Mouse (Mus musculus): Measurements from ENCODE around the gene Mrpl44. TPM values are rescaled to one million over a fixed set of nuclear protein-coding genes. Genes with fewer than 3 reads are reported as not detected.

Mrpl44 gene
- total and polyA plus RNA-seq, 3 experiments = 29.4 to 66.6 (median 61.5) TPM

DNA sequence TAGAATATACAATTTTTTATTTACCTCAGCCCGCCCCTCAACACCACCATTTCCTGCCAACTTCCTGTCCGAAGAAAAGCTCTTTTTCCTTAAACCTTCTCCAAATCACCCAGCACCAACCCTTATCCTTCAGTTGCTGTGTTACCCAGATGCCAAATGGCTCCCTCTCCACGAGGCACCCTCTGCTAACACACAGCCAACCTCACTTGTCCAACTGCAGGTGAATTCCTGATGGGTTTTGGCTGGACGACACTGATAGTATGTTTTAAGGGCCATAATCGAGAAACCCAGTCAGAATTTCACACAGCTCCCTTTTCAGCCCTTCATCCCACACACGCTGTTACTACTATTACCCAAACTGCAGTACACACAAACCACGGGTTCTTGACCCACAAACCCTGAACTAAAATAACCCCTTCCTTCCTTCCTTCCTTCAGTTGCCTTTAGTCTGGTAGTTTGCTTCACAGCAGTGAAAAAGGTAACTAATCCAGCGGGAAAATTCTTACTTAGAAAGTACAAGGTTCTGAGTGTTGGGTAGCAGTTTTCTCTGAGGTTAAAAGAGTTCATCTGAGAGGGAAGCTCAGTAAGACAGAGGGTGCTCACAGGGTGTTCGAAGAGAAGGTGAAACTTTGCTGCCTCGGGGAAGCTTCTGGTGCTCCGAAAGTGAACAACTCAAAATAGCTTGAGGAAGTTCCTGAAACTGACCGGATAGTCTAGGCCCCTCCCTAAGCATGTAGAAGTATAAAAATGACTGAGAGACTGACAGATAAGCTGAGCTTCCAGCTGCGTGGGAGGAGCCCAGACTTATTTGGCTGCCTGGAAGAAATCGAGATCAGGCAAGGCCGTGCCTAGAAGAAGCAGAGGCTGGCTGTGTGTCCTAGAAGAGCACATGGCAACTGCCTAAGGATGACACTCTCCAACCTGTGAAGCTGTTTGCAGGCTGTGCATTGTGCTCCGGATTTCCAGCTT, 13.3 kb upstream of the Mrpl44 start:
- DNase-seq = no peak
- no peaks in the 10 kb centered on the region for H3K36me3 ChIP-seq (ENCODE audit: control insufficient read depth, insufficient read depth, low read length)
- 36% methylated on average over 16 of the region's 16 CpGs for WGBS
- TF ChIP-seq EP300 (IDR thresholded peaks at IDR 0.05; ENCODE audit: insufficient read depth, low read depth, low read length) = no peak
- no peak for TF ChIP-seq POLR2A (IDR thresholded peaks at IDR 0.05; ENCODE audit: insufficient read depth, low read depth, low read length)
- no peak for TF ChIP-seq CTCF (IDR thresholded peaks at IDR 0.05)
- H3K27ac ChIP-seq = no peak overlapping the region
- peaks cover 6% of the 10 kb centered on the region for H3K79me2 ChIP-seq (replicated peaks; ENCODE audit: control insufficient read depth, insufficient read depth, low read length)
- no peak overlapping the region for H3K9ac ChIP-seq (ENCODE audit: low read depth, low read length)
- peaks cover 3% of the 10 kb centered on the region for H3K4me1 ChIP-seq (ENCODE audit: control insufficient read depth, insufficient read depth, low read length)
- no peaks in the 10 kb centered on the region for H3K27me3 ChIP-seq (ENCODE audit: control insufficient read depth, insufficient read depth, low read length)
- H3K4me3 ChIP-seq = peak overlapping the region; percentile 97; the same call in 1 of the 2 replicates
- intact Hi-C loops (cut with DNase I) = loop anchor here (2.0 kb wide), 1 partner anchor 14 kb away; the partner anchor contains the start of genes Mrpl44 and Wdfy1

DNA sequence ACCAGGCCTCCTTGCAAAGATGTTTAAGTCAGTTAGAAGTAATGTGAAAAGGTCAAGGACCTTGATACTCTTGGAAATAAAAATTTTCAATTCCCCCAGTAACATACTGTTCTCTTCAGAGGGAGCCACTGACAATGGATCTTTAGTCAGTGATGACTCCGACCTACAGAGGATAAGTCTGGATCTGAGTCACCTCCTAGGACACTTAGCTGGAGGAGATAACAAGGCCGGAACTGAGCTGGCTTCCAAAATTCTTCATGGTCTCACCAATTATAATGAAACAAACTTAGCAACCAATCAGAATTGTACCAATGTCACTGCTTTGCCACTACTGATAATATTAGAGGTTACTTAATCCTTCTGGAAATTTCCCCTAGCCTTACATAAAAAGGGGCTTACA, 11.8 kb upstream of the Mrpl44 start:
- H3K4me1 ChIP-seq (ENCODE audit: control insufficient read depth, insufficient read depth, low read length) = peaks cover 1% of the 10 kb centered on the region
- H3K27ac ChIP-seq = no peak overlapping the region
- no peak for DNase-seq
- H3K36me3 ChIP-seq (ENCODE audit: control insufficient read depth, insufficient read depth, low read length) = no peaks in the 10 kb centered on the region
- H3K27me3 ChIP-seq (ENCODE audit: control insufficient read depth, insufficient read depth, low read length) = no peaks in the 10 kb centered on the region
- H3K4me3 ChIP-seq = no peak overlapping the region
- peaks cover 6% of the 10 kb centered on the region for H3K79me2 ChIP-seq (replicated peaks; ENCODE audit: control insufficient read depth, insufficient read depth, low read length)
- TF ChIP-seq CTCF (IDR thresholded peaks at IDR 0.05) = no peak
- no peak for TF ChIP-seq POLR2A (IDR thresholded peaks at IDR 0.05; ENCODE audit: insufficient read depth, low read depth, low read length)
- TF ChIP-seq EP300 (IDR thresholded peaks at IDR 0.05; ENCODE audit: insufficient read depth, low read depth, low read length) = no peak
- H3K9ac ChIP-seq (ENCODE audit: low read depth, low read length) = no peak overlapping the region
- intact Hi-C loops (cut with DNase I) = no loop called here
- 54% methylated on average over 2 of the region's 2 CpGs for WGBS

DNA sequence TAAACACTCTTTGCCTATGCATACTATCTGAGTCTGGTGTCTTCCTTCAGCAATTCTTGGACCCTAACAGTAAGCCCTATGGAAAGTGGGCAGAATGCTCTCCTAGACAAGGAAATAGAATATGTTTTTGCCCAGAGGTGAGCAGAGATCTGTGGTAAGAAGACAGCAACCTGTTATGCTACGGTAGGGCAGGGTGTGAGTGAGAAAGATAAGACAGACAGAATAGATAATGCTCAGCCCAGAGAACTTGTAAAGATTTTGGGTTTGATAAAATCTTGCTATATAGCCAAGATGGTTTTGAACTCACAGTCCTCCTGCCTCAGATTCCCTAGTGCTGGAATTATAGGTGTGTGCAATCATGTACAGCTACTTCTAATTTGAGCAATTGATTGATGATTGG, 11.3 kb upstream of the Mrpl44 start:
- no peak for DNase-seq
- Histone ChIP-seq H3K36me3 (ENCODE audit: control insufficient read depth, insufficient read depth, low read length) (no peaks in the 10 kb centered on the region), H3K27me3 (ENCODE audit: control insufficient read depth, insufficient read depth, low read length) (no peaks in the 10 kb centered on the region), H3K27ac (no peak overlapping the region), H3K4me3 (no peak overlapping the region), H3K4me1 (ENCODE audit: control insufficient read depth, insufficient read depth, low read length) (peaks cover 1% of the 10 kb centered on the region), H3K79me2 (replicated peaks; ENCODE audit: control insufficient read depth, insufficient read depth, low read length) (peaks cover 6% of the 10 kb centered on the region), H3K9ac (ENCODE audit: low read depth, low read length) (no peak overlapping the region)
- TF ChIP-seq POLR2A (IDR thresholded peaks at IDR 0.05; ENCODE audit: insufficient read depth, low read depth, low read length) = no peak
- WGBS = 75% methylated on average over 1 of the region's 1 CpGs
- intact Hi-C loops (cut with DNase I) = no loop called here

DNA sequence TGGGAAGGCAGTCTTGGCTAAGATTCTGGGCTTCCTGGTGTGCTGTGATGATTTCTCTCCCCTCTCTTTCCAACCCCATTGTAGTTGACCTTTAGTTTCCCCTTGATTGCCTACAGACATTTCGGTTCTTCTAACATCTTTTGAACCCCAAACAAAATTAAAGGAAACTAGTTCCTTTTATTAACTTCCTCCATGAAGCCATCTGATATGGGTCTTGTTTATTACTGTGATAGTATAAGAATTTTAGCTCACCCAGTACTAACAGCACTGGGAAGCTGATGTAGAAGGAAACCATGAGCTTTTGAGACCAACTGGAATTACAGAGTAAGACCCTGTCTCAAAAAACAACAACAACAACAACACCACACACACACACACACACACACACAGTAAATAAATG, 7.6 kb upstream of the Mrpl44 start:
- intact Hi-C loops (cut with DNase I) = no loop called here
- DNase-seq = no peak
- H3K9ac ChIP-seq (ENCODE audit: low read depth, low read length) = no peak overlapping the region
- no peaks in the 10 kb centered on the region for H3K4me1 ChIP-seq (ENCODE audit: control insufficient read depth, insufficient read depth, low read length)
- no peak overlapping the region for H3K27ac ChIP-seq
- H3K79me2 ChIP-seq (replicated peaks; ENCODE audit: control insufficient read depth, insufficient read depth, low read length) = no peaks in the 10 kb centered on the region
- H3K36me3 ChIP-seq (ENCODE audit: control insufficient read depth, insufficient read depth, low read length) = no peaks in the 10 kb centered on the region
- no peak overlapping the region for H3K4me3 ChIP-seq
- WGBS = 30% methylated on average over 1 of the region's 1 CpGs
- H3K27me3 ChIP-seq (ENCODE audit: control insufficient read depth, insufficient read depth, low read length) = no peaks in the 10 kb centered on the region
- no peak for TF ChIP-seq EP300 (IDR thresholded peaks at IDR 0.05; ENCODE audit: insufficient read depth, low read depth, low read length)
- no peak; the same call in 1 of the 2 replicates for TF ChIP-seq CTCF (IDR thresholded peaks at IDR 0.05)
- TF ChIP-seq POLR2A (IDR thresholded peaks at IDR 0.05; ENCODE audit: insufficient read depth, low read depth, low read length) = no peak

DNA sequence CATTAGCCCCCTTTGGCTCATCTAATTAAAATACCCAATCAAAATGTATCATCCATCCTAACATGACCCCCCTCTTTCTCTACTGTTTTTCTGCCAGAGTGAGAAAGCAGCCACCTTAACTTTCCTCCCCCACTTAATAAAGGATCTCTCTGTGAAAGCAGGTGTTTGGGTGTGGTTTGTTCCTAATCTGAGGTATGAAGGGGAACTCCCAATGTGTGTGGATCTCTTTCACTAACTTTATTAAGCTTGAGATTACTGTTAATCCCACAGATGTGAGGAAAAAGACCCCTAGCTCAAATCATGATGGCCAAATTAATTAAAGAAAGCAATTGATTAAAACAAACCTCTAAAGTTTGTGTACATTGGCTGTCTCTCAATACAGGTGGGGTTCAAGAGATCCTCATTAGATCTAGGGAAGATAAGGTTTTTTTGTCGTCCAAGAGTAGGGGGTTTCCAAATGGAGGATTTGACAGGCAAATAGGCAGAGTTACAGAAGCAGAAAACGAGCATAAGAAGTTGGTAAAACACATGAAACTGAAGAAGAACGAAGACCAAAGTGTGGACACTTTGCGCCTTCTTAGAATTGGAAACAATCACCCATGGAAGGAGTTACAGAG, 1.5 kb upstream of the Mrpl44 start:
- Histone ChIP-seq H3K27me3 (ENCODE audit: control insufficient read depth, insufficient read depth, low read length) (no peaks in the 10 kb centered on the region), H3K27ac (no peak overlapping the region), H3K79me2 (replicated peaks; ENCODE audit: control insufficient read depth, insufficient read depth, low read length) (no peaks in the 10 kb centered on the region), H3K4me3 (no peak overlapping the region), H3K9ac (ENCODE audit: low read depth, low read length) (no peak overlapping the region), H3K4me1 (ENCODE audit: control insufficient read depth, insufficient read depth, low read length) (no peaks in the 10 kb centered on the region), H3K36me3 (ENCODE audit: control insufficient read depth, insufficient read depth, low read length) (peaks cover 2% of the 10 kb centered on the region)
- no peak for TF ChIP-seq CTCF (IDR thresholded peaks at IDR 0.05)
- TF ChIP-seq EP300 (IDR thresholded peaks at IDR 0.05; ENCODE audit: insufficient read depth, low read depth, low read length) = no peak
- TF ChIP-seq POLR2A (IDR thresholded peaks at IDR 0.05; ENCODE audit: insufficient read depth, low read depth, low read length) = no peak
- 72% methylated on average over 4 of the region's 4 CpGs for WGBS
- DNase-seq = no peak
- intact Hi-C loops (cut with DNase I) = no loop called here

DNA sequence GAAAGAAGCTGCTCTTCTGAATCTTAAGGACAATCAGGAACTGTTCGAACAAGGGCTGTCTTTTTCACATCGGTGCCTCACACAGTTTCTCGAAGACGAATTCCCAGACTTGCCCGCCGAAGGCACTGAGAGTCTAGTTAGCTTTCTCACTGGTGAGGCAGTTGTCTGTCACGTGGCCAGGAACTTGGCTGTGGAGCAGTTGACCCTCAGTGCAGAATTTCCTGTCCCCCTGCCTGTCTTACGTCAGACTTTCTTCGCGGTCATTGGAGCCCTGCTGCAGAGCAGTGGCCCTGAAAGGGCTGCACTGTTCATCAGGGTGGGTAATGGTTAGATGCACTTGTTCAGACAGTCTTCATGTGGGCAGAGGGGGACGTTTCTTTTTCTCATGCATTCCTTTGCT, 2.2 kb downstream of the Mrpl44 start:
- H3K9ac ChIP-seq (ENCODE audit: low read depth, low read length) = no peak overlapping the region
- no peak overlapping the region for H3K27ac ChIP-seq
- H3K27me3 ChIP-seq (ENCODE audit: control insufficient read depth, insufficient read depth, low read length) = no peaks in the 10 kb centered on the region
- 51% methylated on average over 11 of the region's 11 CpGs for WGBS
- H3K4me1 ChIP-seq (ENCODE audit: control insufficient read depth, insufficient read depth, low read length) = no peaks in the 10 kb centered on the region
- intact Hi-C loops (cut with DNase I) = loop anchor here (5.0 kb wide), 1 partner anchor 66 kb away; no protein-coding TSS in a partner anchor
- peaks cover 4% of the 10 kb centered on the region for H3K36me3 ChIP-seq (ENCODE audit: control insufficient read depth, insufficient read depth, low read length)
- TF ChIP-seq CTCF (IDR thresholded peaks at IDR 0.05) = no peak
- TF ChIP-seq POLR2A (IDR thresholded peaks at IDR 0.05; ENCODE audit: insufficient read depth, low read depth, low read length) = no peak
- no peak for TF ChIP-seq EP300 (IDR thresholded peaks at IDR 0.05; ENCODE audit: insufficient read depth, low read depth, low read length)
- no peak overlapping the region for H3K4me3 ChIP-seq
- H3K79me2 ChIP-seq (replicated peaks; ENCODE audit: control insufficient read depth, insufficient read depth, low read length) = no peaks in the 10 kb centered on the region
- DNase-seq = no peak

Measured in heart, adult 2 months (tissue).